Comparison of ENCODE assay signal across 8 mouse cellular contexts in genomic region chr10:8196300-8196699, GRCm38 (mm10).
DNase-seq lines count a peak whose midpoint lies in the region; ATAC-seq and TF ChIP-seq lines count a peak whose summit lies in the region.

No protein-coding gene starts in this region.

- H3K27ac ChIP-seq in forebrain, embryonic 16.5 days (ENCODE audit: low read length), result no peak overlapping the region
- no peak overlapping the region for H3K27ac ChIP-seq in hindbrain, embryonic 12.5 days

- in situ Hi-C loops in Patski (cut with MboI; ENCODE audit: low pct_unique_long_range_greater_than_20kb), result loop anchor here (5.0 kb wide), 1 partner anchor 314 kb away; no protein-coding TSS in a partner anchor

- POLR2A ChIA-PET in Patski (lab: Charles Lee), result no interaction called here

- no peaks in the 10 kb centered on the region for H3K9me3 ChIP-seq in forebrain, embryonic 16.5 days (ENCODE audit: control insufficient read depth, low read length)
- H3K9me3 ChIP-seq in hindbrain, embryonic 12.5 days (replicated peaks), result no peaks in the 10 kb centered on the region

- no peak overlapping the region for H3K9ac ChIP-seq in forebrain, embryonic 16.5 days (replicated peaks; ENCODE audit: low read depth, low read length)
- no peak overlapping the region for H3K9ac ChIP-seq in hindbrain, embryonic 12.5 days

- H3K36me3 ChIP-seq in forebrain, embryonic 16.5 days (ENCODE audit: control insufficient read depth, insufficient read depth), result no peaks in the 10 kb centered on the region
- H3K36me3 ChIP-seq in hindbrain, embryonic 12.5 days, result no peaks in the 10 kb centered on the region

- peak; percentile 87 for ATAC-seq in Patski
- peak; percentile 93 for ATAC-seq in forebrain, embryonic 16.5 days
- ATAC-seq in hindbrain, embryonic 12.5 days (ENCODE audit: low FRiP score), result peak; percentile 92
- ATAC-seq in erythroid progenitor cell, adult 5-6 weeks (replicated peaks; ENCODE audit: low FRiP score, poor library complexity, severe bottlenecking), result no peak

- H3K27me3 ChIP-seq in Patski, result no peaks in the 10 kb centered on the region
- no peaks in the 10 kb centered on the region for H3K27me3 ChIP-seq in forebrain, embryonic 16.5 days (replicated peaks; ENCODE audit: control insufficient read depth, insufficient read depth, low read length)
- H3K27me3 ChIP-seq in hindbrain, embryonic 12.5 days, result no peaks in the 10 kb centered on the region

- H3K4me2 ChIP-seq in forebrain, embryonic 16.5 days (ENCODE audit: low read length), result no peak overlapping the region
- no peak overlapping the region for H3K4me2 ChIP-seq in hindbrain, embryonic 12.5 days (replicated peaks)

- peak; percentile 88 for TF ChIP-seq CTCF in Patski (IDR thresholded peaks at IDR 0.05)
- peak; percentile 70 for TF ChIP-seq CTCF in lung, adult 2 months (IDR thresholded peaks at IDR 0.05; ENCODE audit: insufficient read depth, low read length)

- no peak overlapping the region for H3K4me3 ChIP-seq in forebrain, embryonic 16.5 days (replicated peaks; ENCODE audit: low read length)
- H3K4me3 ChIP-seq in hindbrain, embryonic 12.5 days, result no peak overlapping the region
- H3K4me3 ChIP-seq in lung, adult 2 months (replicated peaks; ENCODE audit: extremely low read depth, low read depth, low read length), result no peak overlapping the region

- no peak for DNase-seq in Patski (ENCODE audit: low read depth, low spot score)
- peak; percentile 52 for DNase-seq in cerebellum, adult 11-12 months
- DNase-seq in layer of hippocampus, adult 9-10 months (ENCODE audit: low spot score), result peak; percentile 80
- peak; percentile 40 for DNase-seq in lung, adult 2 months
- DNase-seq in ovary, postnatal 36 days (ENCODE audit: low spot score), result peak; percentile 42

- CTCF ChIA-PET in Patski (lab: Charles Lee), result interaction anchor here (0.6 to 2.8 kb wide), 23 partner anchors 8 to 388 kb away, joined by 3 to 20 read pairs (median 3); no protein-coding TSS in a partner anchor

- WGBS in forebrain, embryonic 16.5 days, result 5% methylated on average over 2 of the region's 2 CpGs
- WGBS in hindbrain, embryonic 12.5 days, result 8% methylated on average over 2 of the region's 2 CpGs
- WGBS in lung, adult 2 months, result 9% methylated on average over 2 of the region's 2 CpGs

- no peaks in the 10 kb centered on the region for H3K4me1 ChIP-seq in forebrain, embryonic 16.5 days (replicated peaks; ENCODE audit: control insufficient read depth, insufficient read depth, low read length)
- peaks cover 5% of the 10 kb centered on the region; the same call in 1 of the 2 replicates for H3K4me1 ChIP-seq in hindbrain, embryonic 12.5 days
- no peaks in the 10 kb centered on the region for H3K4me1 ChIP-seq in lung, adult 2 months (ENCODE audit: control insufficient read depth, insufficient read depth, low read length)

- no peak for TF ChIP-seq POLR2A in lung, adult 2 months (IDR thresholded peaks at IDR 0.05; ENCODE audit: borderline replicate concordance, extremely low read depth, low read depth, low read length)
